Mouse (Mus musculus) fibroblast of lung, adult 2 months (primary cell): ENCODE results near the gene Vmp1.

ENCODE experiments used
- DNase-seq: peaks from one replicate; pipeline ENCODE4 v3.0.0-alpha.2; 2011; ENCODE audit warnings: low read depth

The Vmp1 gene

DNA sequence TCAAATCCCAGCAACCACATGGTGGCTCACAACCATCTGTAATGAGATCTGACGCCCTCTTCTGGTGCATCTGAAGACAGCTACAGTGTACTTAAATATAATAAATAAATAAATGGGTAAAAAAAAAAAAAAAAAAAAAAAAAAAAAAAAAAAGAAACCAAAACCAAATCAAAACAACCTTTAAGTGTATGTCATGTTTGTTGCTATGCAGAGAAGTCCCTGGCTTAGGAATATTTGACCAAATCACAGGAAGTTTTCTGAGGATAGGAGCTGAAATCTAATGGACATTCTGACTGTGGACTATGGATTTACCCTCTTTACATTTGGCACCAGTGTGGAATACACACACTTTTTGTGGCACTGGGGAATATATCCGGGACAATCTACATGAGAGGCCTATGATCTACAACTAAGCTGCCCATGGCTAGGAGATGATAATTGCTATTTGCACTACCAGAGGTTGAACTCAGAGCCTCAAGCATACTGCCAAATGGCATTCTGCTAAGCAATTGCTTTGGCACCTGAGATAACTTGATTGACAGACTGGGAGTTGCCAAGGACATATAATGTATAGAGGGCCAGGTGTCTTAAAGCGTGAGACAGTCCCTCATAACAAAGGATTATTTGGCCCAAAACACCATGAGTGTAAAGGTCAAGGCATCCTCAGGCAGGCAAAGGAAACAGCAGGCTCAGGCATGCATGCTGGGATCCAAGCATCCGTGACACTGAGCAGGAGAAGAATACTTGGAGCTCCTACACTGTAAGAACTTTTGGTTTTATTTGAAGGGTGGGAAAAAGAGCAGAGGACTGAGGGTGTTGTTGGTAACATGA lies 84.0 kb downstream of the Vmp1 start:
- DNase-seq = no peak

DNA sequence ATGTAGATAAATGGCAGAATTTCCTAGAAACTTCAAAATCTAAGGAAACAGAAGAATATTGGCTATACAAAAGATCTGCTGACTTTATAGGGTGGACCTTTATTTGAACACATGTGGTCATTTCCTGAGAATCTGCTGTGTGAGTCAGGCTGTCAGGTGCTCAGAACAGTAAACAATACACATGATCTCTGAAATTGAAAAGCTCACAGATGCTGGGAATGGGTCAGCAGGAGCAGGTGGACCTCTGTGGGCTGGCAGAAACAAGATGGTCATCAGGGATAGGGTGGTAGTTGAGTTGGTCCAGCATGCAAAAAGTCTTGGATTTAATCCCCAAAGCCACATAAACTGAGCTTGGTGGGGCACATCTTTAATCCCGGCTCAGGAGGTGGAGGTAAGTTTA lies 85.1 kb downstream of the Vmp1 start:
- no peak for DNase-seq

DNA sequence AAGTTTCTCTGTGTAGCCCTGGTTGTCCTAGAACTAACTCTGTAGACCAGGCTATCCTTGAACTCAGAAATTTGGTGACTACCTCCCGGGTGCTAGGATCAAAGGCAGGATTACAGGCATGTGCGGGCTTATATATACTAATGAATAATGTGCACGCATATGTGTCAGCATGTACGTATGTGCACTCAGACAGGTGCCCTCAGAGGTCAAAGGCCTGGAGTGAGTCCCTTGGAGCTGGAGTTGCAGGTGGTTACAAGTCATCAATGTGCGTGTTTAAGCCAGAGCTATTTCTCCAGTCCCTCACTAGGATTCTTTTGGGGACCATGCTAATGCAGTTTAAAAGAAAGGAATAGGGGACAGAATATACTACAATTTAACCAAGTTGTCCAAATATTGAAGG lies 85.5 kb downstream of the Vmp1 start:
- no peak for DNase-seq

DNA sequence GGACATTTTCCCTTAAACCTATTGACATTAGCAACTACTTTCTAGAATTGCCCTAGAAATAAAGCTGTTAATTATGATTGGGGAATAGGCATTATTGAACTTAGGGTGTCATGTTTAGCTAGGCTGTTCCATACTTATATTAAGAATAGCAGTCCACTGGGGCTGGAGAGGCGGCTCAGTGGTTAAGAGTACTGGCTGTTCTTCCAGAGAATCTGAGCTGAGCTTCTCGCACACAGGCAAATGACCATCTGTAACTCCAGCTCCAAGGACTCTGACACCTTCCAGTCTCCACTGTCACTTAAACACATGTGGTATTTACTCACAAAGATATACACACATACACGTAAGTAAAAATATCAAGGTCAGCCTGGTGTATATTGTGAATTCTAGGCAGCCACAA lies 86.7 kb downstream of the Vmp1 start:
- no peak for DNase-seq

DNA sequence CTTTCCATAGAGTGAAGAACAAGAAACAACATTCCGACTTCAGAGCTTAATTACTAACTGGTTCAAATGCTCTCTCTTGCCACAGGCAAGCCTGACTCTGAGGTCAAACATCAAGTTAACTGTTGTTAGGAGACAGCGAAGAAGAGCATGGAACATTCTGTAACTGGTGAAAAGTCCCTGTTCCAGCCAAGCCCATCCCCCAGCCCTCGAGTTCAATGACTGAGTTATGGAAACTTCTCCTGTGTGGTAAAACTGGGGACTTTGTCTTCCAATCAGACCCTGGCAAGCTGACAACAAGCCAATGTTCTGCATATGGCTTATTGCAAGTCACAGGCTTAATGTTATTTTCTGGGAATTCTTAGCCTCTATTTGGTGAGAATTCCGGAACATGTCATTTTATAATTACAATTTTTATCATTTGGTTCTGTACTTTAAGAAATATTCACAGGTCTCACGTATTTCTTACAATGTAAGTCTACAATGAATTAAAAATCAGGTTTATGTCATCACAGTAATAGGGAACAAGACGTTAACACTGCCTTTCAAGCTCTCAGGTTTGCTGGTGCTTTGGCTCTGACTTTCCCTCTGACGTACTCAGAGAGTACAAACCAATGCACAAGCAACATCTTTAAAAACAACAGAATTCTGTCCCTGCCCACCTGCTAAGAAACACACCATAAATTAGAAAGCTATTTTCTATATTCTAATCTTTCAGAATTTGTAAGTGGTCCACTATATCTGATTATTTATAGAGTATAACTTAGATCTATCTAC lies 87.3 kb downstream of the Vmp1 start:
- no peak for DNase-seq

DNA sequence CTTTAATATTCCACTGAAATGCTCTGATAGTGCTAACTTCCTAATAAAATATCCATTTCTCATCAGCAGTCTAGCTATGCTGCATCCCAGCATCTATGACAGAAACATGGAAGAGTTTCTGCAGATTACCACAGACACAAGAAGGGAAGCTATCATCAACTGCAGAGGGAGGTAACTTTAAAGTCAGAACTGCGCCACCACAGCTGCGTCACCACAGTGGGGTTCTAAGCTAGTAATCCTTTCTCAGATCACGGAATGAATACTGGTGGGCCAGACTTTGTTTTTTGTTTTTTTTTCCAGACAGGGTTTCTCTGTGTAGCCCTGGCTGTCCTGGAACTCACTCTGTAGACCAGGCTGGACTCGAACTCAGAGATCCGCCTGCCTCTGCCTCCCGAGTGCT lies 88.3 kb downstream of the Vmp1 start:
- DNase-seq = no peak

DNA sequence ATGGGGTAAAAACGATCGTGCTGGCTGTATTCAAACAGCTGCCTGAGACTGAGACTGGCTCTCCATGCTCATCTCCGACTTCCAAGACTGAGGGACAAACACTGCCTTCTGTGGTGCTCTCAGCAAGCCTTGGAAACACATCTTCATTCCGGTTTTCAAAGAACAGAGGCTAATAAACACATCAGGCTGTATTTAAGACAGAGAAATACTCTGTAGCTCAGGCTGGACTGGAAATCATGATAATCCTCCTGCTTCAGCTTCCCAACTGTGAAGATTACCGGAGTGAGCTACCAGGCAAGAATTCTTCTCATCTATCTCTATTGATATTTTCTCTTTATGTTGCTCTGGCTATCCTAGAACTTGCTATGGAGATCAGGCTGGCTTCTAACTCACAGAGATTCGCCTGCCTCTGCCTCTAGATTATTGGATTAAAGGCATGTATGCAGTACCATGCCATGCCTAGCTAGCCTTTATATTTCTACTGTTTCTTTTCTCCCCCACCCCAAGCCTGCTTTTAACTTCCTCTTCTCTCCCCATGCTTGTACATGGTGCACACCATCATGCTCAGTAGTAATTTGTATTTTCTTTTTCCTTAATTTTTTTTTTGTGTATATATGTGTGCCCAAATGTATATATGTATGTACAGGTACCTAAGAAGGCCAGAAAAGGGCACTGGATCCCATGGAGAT lies 89.3 kb downstream of the Vmp1 start:
- no peak for DNase-seq

DNA sequence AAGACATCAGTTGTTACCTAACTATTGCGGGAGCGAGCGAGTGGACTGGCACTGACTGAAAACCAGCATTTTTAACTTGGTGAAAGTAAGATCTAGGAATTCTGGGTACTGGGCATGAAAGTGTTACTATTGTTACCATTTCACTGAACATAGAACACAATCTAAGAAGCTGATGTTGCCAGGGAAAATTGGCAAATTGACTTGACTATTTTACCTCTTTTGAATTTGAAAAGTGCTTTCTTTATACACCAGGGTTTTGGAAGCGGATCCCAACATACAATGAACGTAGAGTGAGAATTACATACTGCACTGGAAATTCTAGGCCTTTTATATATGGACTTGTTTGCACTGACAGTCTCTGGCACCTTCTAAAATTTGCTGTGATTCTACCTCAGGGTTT lies 90.2 kb downstream of the Vmp1 start:
- no peak for DNase-seq

DNA sequence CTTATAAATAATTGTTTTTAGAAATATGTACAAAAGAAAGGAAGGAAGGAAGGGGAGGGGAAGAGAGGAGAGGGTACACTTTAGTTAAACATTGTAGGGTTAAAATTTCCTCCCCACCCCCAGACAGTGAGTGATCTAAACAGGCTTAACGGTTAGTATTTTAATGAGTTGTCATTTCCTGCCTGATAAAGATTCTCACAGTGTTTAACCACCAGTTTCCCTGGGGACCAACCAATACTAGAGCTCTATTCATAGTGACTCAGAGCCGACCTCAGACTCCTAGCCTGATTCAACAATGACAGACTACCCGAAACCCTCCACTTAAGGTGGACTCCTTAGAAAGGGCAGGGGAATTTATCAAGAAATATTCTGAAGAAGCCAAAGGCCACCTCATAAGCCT lies 90.6 kb downstream of the Vmp1 start:
- peak; percentile 83 for DNase-seq

DNA sequence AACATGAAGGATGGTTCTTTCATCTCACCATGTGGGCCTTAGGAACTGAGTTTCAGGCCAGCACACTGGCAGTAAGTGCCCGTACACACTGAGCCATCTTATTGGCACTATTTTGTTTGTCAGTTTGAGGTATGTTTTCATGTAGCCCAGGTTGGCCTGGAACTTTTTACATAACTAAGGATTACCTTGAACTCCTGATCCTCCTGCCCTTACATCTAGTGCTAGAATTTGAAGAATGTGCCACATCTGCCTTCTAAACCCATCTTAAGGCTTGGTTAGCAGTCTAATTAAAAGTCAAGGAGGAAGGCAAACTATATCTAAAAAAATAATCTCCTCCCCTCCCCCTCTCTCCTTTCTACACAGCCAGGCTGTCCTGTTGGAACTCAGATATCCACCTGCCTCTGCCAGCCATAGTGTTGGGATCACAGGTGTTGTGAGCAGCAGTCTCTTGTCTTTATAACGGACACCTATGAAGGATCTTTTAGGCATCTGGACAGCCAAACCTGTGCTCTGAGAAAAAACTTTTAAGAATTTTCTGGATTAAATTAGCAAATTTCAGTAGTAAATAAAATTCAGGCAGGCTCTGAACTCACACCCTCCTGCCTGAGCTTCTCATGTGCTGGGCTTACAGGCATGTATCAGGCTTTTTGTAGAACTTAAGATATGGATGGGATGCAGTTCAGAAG lies 91.6 kb downstream of the Vmp1 start:
- no peak for DNase-seq

DNA sequence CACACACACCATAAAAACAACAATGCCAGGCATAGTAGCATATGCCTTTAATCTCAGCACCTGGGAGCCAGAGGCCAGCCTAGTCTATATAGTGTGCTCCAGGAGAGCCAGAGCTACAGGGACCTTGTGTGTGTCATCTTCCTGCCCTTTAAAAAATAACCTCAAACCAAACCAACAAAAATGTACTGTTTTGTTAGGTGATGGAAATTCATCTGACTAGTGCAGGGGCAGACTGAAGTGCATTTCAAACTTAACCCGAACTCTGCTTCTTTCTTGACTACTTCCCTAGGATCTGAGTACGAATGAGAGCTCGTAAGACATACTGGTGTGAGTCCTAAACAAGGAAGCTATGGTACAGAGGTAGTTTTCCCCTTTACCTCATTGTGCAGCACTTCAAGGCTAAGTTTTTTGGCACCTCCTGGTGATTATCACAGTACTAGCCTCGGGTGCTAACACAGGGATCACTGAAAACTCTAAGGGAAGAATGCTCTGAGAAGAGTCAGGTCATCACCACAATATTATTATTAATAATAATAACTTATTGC lies 92.3 kb downstream of the Vmp1 start:
- DNase-seq = no peak

DNA sequence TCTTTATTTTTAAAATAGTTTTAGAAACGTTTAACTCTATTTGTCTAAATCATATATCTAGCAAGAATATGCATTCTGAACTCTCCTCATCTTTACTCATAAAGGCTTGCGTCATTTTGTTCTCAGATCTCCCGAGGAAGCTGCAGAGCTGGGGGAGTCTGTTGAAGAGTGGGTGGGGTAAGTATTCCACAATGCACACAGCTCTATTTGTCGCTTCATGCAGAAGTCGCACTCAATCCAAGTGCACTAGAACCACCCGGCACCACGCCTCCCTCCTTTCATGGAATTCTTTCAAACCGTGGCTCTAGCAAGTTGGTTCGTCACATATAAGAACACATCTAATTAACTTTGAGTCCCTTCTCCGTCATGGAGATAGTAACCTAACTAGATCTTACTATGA lies 93.1 kb downstream of the Vmp1 start:
- DNase-seq = no peak

DNA sequence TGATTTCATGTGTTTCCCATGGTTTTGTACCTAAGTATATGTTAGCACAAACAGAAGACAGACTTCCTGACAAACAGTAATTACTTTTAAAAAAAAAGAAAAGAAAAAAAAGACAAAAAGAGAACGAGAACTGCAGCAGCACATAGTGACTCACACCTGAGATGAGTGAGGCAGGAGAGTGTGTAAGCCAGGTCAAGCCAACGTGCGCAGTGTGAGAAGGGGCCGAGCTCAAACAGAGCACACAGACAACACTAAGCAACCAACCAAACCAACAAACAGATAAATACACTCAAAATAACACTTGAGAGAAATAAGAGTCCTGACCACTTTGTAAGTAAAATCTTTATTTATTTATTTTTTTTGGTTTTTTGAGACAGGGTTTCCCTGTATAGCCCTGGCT lies 93.6 kb downstream of the Vmp1 start:
- no peak for DNase-seq

DNA sequence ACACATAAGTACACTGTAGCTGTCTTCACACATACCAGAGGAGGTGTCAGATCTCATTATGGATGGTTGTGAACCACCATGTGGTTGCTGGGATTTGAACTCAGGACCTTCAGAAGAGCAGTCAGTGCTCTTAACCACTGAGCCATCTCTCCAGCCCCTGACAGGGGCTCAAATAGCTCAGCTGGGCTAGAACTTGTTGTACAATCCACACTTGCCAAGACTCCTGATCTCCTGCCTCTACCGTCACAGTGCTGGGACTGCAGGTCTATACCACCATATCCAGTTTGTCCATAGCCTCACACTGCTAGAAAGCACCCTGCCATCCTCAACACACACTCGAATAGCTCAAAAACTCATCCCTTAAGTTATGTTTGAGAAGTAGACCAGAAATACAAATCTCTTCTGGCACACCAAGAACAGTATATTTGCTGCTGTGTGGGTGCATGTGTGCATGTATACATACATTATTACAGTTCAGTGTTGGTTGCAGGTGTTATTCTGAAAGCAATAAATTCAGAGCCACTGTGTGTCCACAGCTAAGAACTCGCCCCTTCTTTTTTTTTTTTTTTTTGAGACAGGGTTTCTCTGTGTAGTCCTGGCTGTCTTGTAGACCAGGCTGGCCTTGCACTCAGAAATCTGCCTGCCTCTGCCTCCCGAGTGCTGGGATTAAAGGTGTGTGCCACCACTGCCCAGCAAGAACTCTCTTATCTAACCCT lies 94.9 kb downstream of the Vmp1 start:
- DNase-seq = no peak

DNA sequence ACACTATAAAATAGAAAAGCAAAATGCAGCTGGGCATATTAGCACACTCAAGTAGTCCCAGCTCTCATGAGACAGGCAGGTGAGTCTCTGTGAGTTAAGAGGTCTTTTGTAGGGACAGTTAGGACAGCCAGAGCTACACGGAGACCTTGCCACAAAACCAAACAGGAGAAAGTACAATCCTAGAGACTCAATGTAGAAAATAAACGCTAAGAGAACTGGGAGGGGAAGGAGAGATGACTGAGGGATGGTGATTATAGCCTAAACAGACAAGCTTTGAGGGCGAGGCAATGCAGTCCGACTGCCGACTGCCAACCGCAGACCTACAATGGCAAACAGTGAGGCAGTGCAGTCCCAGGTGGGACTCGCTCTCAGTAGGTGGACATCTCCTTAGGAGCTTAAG lies 95.8 kb downstream of the Vmp1 start:
- DNase-seq = no peak

DNA sequence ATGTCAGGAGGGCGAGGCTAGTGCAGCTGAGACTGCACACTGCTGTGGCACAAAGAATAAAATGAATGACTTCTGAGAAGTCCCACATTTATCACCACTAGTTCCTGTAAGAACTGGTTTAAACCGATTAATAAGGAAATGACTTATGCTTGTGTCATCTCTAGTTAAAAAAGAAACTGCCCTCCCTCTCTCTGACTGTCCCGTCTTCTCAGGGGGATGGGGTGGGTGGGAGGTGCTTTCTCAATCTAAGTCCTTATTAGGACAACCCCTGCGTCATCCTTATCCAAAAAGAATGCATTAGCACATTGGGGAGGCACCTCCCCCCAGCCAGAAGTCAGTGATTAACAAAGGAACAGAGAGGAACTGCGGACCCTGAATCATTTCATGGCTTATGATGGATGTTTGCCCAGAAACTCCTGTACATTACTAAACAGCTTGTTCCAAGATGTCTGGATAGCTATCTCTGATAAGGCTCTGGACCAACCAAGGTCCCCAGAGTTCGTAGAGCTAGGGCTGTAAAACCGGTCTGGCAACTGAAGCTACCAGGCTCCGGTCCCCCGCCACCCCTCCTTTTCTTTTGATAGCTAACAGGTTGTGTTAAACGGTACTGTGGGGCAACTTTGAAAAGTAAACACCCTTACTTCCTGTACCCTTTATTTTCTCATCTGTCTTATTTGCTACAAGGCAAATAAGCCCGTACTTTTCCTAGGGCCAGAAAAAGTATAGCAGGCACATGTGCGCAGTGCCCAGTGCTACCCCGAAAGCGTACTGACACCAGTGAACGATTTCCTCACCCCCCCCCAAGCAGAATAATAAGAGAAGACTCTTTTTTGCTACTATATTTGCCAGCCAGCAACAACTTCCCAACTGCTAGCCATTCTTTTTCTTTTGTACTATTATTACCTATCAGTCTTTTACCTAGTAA lies 96.5 kb downstream of the Vmp1 start:
- peak; percentile 94 for DNase-seq

DNA sequence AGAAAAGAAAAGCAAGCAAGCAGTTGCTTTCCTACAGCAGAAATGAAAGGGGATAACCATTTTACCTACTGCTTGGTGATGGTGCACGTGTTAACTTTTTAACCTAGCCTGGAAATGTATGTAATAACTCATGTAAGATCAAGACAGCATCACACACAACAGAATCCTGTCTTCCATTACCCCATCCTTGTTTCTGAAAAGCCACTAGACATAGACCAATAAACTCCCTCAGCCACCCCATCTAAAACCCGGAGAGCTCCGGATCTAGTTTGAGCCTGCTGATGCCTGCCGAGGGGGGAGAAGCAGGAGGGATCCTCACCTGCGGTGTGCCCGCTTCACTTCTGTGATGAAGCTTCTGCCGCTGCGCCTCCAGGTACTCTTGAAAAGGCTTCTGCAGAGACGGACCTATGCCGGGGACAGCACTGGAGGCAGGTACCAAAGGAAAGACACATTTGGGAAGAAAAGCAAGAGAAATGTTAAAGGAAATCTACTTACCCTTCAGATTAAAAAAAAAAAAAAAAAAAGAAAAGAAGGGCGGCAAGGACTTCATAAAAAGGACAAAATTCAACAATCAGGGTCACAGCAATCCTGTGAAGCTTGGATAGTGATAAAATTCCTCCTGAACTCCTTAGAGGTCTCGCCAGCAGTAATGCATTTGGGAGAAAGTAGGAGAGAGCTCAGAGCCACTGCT lies 97.3 kb downstream of the Vmp1 start:
- no peak for DNase-seq

DNA sequence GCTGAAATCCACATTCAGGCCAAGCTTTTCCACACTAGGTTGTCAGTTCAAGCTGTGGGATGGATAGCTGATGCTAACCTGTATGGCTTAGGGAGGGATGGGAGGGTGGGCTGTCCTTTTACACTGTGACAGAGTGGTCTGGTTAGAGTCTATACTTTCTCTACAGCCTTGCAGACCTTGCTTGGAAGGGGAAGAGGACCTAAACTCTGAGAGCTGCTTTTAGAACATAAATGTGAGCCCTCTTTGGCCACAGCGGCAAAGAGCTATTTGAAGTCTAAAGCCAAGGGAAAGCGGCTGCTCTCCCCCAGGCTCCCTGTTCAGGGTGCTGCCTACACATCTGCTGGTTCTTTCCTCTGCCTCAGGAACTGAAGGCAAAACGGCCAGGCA lies 98.0 kb downstream of the Vmp1 start:
- no peak for DNase-seq

DNA sequence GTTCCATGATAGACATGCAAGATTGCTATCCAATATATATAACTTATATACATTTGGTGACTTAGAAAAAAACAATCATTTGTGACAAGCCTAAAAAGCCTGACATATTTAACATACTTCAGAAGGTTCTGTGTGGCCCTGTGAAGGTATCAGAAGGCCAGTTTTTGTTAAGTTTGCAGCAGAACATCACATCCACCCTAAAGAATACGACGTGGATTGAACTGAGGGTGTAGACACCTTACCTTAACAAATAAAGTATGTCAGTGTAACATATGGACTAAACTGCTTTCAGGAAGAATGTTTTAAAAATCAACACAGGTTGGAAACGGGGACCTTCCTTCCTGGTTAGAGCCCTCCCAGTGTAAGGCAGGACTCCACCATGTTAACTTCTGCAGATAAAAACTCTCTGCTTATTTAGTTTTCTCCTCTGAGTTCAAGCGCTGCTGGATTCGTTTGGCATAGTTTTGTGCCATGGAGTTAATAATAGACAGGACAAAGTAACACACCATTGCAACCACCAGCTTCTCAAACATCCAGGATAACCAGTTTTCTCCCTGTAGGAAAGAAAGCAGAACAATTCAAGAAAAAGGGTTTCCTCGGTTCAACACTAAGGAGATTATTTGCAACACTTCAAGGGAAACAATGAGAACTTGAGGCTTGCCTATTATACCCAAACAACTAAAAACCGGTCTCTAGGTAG lies 98.6 kb downstream of the Vmp1 start:
- no peak for DNase-seq
